Mouse (Mus musculus) v-Abl transformed pro-B cells (cell line): Measurements from ENCODE around the gene Ndufa11.

Experiments used
- in situ Hi-C, 2 experiments: fragments of 400-800 bp; cut with MboI; formaldehyde crosslinking; loops; one replicate each; pipeline ENCODE4 v1.15.1; 2025; ENCODE audit not compliant: unreplicated experiment in 2 of 2

Ndufa11 gene

GRCm38 (mm10) chr17:56717363-56718058 is at the start of gene Ndufa11, which contains the start of gene Vmac:
TSS of gene Ndufa11 (plus strand) at chr17:56717767.
TSS of gene Vmac (minus strand) at chr17:56718022.
- in situ Hi-C loops, result loop anchor here in 1 of 2 experiments (5.0 kb wide), 1 partner anchor 45 kb away; the partner anchor contains the start of gene Dus3l

DNA sequence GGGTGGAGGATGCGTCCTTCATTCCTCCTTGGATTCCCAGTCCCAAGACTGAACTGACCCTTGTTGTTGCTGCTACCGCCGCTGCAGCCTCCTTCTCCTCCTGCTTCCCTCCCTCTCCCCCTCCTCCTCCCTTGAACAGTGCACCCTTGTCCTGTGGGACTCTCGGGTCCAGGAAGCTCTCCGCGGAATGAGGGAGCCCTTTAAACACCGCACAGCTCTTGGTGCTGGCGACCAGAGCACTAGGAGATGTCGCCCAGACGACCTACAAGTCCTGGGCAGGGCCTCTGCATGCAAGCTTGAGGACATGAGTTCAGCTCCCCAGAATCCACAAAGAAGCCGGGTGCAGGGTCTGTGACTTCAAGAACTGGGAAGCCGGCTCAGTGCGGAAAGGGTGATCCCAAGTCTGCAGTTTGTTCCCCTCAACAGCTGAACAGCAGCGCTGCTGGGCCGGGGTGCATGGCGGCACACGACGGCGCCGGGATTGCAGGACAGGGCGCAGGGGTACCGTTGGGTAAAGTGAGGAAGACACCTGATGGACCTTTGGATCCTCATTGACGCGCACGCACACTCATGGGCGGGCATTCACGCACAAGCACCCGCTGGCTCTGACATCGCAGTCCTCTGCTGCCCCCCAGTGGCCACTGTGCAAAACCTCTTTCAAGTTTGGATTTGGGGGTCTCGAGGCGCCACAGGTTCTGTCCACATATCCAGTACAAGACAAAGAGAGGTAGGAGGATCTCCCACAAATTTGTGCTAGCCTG is 49.0 kb upstream of the Ndufa11 start:
- in situ Hi-C loops, result loop anchor here (5.0 to 10.0 kb wide), 4 partner anchors 51 to 554 kb away; partner anchors contain the start of genes Plin5 (in 1 of the 2) and Ptprs (in 1 of the 2)

GRCm38 (mm10) chr17:56669766-56670165 is 47.8 kb upstream of the Ndufa11 start:
- in situ Hi-C loops, result loop anchor here (5.0 to 10.0 kb wide), 6 partner anchors 52 to 555 kb away; partner anchors contain the start of genes Dus3l (in 1 of the 2), Plin5 (in 1 of the 2) and Ptprs (in 1 of the 2)

GRCm38 (mm10) chr17:56672941-56673646 is 44.5 kb upstream of the Ndufa11 start, which contains the start of gene Ranbp3:
TSS of gene Ranbp3 (plus strand) at chr17:56673294.
- in situ Hi-C loops, result loop anchor here (5.0 to 10.0 kb wide), 2 partner anchors 92 to 191 kb away; partner anchors contain the start of gene Dus3l (in 1 of the 2)

DNA sequence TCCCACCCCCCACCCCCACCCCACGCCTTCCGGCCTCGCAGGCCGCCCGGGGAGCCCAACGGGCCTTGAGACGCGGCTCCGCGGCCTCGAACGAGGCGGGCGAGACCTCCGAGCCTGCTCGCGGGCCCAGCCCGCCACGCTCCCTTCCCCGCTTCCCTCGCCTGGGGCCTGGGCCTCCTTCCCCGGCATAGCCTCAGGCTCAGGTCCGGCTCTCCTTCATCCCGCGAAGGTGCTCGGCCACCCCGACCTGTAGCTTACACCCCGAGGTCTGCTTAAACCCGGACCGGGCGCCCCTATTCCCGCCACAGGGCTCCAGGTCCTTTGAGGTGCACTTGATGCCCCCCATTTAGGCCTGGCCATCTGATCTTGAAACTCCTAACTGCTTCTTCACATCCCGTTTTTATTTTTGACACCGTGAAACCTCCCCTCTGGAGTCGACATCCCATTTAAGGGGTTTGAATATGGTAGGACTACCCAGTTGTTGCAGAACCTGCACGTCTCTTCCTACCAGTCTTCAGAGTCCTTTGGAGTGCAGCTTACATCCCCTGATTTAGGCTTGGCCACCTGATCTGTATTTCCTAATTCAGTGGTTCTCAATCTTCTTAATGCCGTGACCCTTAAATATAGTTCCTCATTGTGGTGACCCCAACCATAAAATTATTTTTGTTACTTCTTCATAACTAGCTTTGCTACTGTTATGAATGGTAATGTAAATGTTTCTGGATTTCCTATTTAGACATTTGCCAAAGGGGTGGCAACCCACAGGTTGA is 43.7 kb upstream of the Ndufa11 start:
- in situ Hi-C loops, result loop anchor here (5.0 to 10.0 kb wide), 2 partner anchors 91 to 192 kb away; partner anchors contain the start of gene Dus3l (in 1 of the 2)

DNA sequence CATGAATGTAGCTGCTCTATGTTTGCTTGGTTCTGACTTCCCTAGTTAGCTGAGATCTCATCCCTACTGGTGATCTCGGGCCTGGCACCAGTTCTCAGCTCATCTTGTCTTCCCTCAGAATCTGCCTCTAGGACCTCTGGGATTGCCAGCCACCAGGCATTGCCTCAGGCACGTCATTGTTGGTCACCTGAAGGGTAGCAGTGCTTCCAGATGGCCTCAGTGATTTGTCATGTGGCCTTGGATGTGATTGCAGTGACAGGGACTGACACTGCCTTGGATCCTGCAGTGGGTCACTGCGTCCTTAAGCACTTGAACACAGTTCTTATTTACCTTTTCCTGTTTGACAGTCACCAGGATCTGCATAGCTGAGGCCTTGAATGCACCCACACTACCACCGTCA is 35.8 kb upstream of the Ndufa11 start:
- in situ Hi-C loops, result no loop called here

GRCm38 (mm10) chr17:56682880-56683279 is 34.7 kb upstream of the Ndufa11 start:
- in situ Hi-C loops, result no loop called here

DNA sequence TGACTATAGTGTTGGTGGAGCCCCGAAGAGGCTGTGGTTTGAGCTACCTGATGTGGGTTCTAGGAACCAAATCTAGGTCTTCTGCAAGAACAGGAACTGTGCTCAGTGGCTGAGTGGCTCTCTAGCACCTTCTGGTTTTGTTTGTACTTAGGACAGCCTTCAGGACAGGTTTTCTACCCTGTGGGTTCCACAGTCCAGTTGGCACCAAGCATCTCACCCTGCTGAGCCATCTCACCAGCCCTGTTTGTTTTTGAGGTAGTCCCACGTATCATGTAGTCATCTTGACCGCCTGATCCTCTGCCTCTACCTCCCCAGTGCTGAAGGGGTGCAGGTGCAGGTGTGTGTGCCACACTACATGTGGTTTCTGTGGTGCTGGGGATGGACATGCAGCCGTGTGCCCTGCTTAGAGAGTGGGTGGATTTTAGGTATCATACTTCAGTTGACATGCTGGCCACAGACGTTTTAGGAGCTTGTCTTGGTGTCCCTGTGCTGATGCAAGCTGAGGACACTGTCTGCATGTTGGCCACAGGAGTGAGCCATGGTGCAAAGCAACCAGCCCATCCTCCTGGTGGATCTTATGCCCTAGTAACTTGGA is 33.9 kb upstream of the Ndufa11 start:
- in situ Hi-C loops, result no loop called here

GRCm38 (mm10) chr17:56684649-56685048 is 32.9 kb upstream of the Ndufa11 start:
- in situ Hi-C loops, result no loop called here

- in situ Hi-C loops, result no loop called here
Measured at GRCm38 (mm10) chr17:56686801-56687200, 30.8 kb upstream of the Ndufa11 start.

GRCm38 (mm10) chr17:56688045-56688444 is 29.5 kb upstream of the Ndufa11 start:
- in situ Hi-C loops, result no loop called here

DNA sequence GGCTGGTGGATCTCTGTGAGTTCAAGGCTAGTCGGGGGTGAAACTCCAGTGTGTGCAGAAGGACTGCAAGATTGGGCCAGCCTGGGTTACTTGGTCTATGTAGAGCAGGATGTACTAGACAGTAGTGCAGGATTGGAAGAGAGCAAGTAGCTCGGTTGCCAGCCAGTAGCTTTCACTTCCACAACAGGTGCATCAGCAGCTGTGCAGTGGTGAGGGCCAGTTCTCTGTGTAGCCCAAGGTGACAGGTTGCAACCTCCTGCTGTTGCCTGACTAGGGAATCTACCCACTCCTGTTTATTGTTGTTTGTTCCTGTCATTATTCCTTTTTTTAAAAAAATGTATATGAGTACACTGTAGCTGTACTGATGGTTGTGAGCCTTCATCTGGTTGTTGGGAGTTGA is 28.9 kb upstream of the Ndufa11 start:
- in situ Hi-C loops, result no loop called here

DNA sequence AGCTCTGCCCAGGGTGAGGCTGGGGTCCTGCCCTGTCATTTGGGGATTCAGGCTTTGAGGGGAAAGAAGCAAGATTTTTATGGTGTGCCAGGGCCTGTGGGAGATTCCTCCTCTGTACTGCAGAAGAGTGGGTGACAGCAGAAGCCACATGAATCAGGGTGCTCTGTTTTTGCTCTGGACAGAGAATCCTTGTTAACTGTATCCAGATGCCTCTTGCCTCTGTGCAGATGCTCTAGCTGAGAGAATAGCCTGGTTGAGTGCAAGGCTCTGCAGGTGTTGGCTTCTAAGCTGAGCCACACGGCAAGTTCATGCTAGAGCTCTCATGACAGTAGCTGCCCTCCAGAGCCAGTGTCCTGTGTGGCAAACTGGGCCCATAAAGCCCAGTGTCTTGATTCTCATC is 24.2 kb upstream of the Ndufa11 start:
- in situ Hi-C loops, result no loop called here

DNA sequence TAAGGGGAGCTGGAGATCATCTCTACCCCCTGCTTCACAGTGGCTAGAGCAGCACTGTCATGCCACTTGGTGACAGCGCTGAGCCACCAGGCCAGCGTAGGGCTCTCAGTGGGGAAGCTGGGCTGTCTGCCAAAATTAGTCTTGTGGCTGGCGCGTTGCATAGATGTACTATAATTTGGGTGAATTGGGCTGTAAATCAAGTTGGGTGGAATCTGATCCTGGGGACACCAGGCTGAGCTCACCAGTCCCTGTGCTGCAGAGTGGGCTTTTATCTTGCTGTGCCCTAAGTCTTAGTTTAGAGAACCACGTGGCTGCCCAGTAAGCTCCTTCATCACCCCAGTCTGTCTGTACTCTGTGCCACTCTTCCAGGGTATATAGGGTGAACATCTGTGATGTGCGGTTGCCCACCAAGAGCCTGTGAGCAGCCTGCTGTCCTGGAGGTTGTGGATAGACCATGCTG is 23.7 kb upstream of the Ndufa11 start:
- in situ Hi-C loops, result no loop called here

GRCm38 (mm10) chr17:56700451-56700850 is 17.1 kb upstream of the Ndufa11 start:
- in situ Hi-C loops, result no loop called here

DNA sequence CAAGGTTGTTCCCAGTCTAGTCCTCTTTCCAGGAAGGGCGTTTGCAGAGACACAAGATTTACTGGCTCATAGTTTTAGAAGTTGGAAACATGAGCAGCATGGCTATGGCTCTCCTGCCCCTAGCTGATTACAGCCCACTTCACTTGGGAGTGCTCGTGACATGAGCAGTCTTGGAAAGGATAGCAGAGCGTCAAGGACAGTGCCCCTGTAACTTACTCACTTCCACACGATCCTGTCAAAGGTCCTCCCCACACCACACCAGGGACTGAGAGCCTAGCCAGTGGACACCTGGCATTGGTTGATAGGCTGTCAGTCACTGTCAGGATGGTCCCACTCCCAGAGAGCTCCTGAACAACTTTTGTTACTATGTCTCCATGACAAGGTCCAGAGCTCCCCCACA is 14.5 kb upstream of the Ndufa11 start:
- in situ Hi-C loops, result no loop called here

DNA sequence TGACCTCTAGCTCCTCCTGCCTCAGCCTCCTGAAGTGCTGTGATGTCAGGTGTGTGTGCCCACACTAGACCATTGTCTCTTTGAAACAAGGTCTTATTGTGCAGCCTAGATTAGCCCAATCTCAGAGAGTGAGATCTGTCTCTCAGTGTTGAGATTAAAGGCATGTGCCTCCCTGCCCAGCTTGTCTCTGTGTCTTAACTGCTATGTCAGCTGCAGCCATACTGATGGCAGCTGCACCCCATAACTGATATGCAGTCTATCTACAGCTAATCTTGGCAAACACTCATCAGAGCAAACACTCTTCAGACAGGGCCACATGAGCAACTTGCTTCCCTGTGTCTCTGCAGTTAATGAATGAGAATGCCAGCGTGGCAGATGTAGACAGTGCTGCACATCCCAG is 11.1 kb upstream of the Ndufa11 start:
- in situ Hi-C loops, result no loop called here

DNA sequence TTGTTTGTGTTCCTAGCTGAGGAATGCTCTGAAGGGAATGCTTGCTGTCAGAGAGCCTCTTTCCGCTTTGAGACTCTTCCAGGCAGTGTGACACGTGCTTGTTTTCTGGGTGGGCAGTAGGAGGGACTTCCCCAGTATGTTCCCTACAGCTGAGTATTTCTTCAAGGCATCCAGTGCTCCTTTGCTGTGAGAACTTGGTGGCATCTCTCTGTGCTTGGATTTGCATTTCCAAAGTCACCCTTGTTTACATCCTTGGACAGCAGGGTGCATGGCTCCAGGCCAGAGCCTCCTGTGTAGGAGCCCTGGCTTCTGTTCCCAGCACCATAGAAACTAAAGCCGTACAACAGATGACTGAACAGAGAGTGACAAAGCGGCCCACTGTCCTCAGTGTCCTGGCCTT is 8.9 kb upstream of the Ndufa11 start:
- in situ Hi-C loops, result no loop called here

- in situ Hi-C loops, result no loop called here
Measured at GRCm38 (mm10) chr17:56709708-56710107, 7.9 kb upstream of the Ndufa11 start.
